Mouse (Mus musculus) layer of hippocampus, adult 9-11 months (tissue): ENCODE data around the gene Chst14.

ENCODE experiments used
- DNase-seq: peaks from one replicate; pipeline ENCODE4 v3.0.0; 2022

Gene Chst14

GRCm38 (mm10) chr2:118926361-118926997 lies at the start of gene Chst14:
Gene Chst14, plus strand, starts transcription at chr2:118926496.
- peak; percentile 71 for DNase-seq

GRCm38 (mm10) chr2:118881019-118881418 lies 45.3 kb upstream of the Chst14 start:
- DNase-seq = no peak

- no peak for DNase-seq
These were observed 44.3 kb upstream of the Chst14 start for GRCm38 (mm10) chr2:118881956-118882355.

GRCm38 (mm10) chr2:118882840-118883679 lies 43.2 kb upstream of the Chst14 start:
- DNase-seq = peak; percentile 57

- no peak for DNase-seq
These were observed 38.9 kb upstream of the Chst14 start for GRCm38 (mm10) chr2:118887440-118887839.

GRCm38 (mm10) chr2:118887845-118888548 lies 38.3 kb upstream of the Chst14 start:
- no peak for DNase-seq

GRCm38 (mm10) chr2:118891173-118891572 lies 35.1 kb upstream of the Chst14 start:
- no peak for DNase-seq

- peak; percentile 30 for DNase-seq
These were observed 30.0 kb upstream of the Chst14 start for GRCm38 (mm10) chr2:118895990-118896913.

GRCm38 (mm10) chr2:118896914-118897291 lies 29.4 kb upstream of the Chst14 start:
- DNase-seq = no peak

- no peak for DNase-seq
These were observed 28.9 kb upstream of the Chst14 start for GRCm38 (mm10) chr2:118897392-118897791.

GRCm38 (mm10) chr2:118897808-118898207 lies 28.5 kb upstream of the Chst14 start:
- no peak for DNase-seq

GRCm38 (mm10) chr2:118898771-118899170 lies 27.5 kb upstream of the Chst14 start:
- no peak for DNase-seq

- no peak for DNase-seq
These were observed 27.0 kb upstream of the Chst14 start for GRCm38 (mm10) chr2:118899306-118899705.

- DNase-seq = peak; percentile 29
These were observed 26.1 kb upstream of the Chst14 start, which contains the start of gene Bahd1 for GRCm38 (mm10) chr2:118899981-118900825. Gene Bahd1, plus strand, starts transcription at chr2:118900377.

- no peak for DNase-seq
These were observed 25.5 kb upstream of the Chst14 start for GRCm38 (mm10) chr2:118900826-118901140.

- DNase-seq = peak; percentile 97
These were observed 24.9 kb upstream of the Chst14 start for GRCm38 (mm10) chr2:118901175-118902031.

- DNase-seq = no peak
These were observed 24.0 kb upstream of the Chst14 start for GRCm38 (mm10) chr2:118902051-118903025.

GRCm38 (mm10) chr2:118903333-118903741 lies 23.0 kb upstream of the Chst14 start:
- no peak for DNase-seq

- DNase-seq = no peak
These were observed 20.7 kb upstream of the Chst14 start for GRCm38 (mm10) chr2:118905433-118906117.
